Mouse (Mus musculus) layer of hippocampus, adult 18-20 months (tissue): ENCODE measurements at regions not wholly inside any gene's neighbourhood (a gene's known extent, or its start where the extent isn't known, plus 50 kb on each side); places are given as distances from the start of the nearest gene placed in this dataset.
A peak's percentile ranks its signal among the peaks of the same experiment; 100 is the strongest.
"Not testable (repeated sequence)": the region's sequence is repeated elsewhere in the genome, so short reads cannot be mapped to it uniquely, and the experiment has no call there.

Experiments used
- DNase-seq, 2 experiments: peaks; one replicate each; pipeline ENCODE4 v3.0.0; 2022; ENCODE audit warnings: low spot score in 2 of 2

GRCm38 (mm10) chr6:19855476-19855875 is 989.4 kb downstream of the Ankrd7 start:
- not testable (repeated sequence) for DNase-seq

- DNase-seq, result no peak
These were observed 998.0 kb downstream of the Ankrd7 start for GRCm38 (mm10) chr6:19864101-19864500.

DNA sequence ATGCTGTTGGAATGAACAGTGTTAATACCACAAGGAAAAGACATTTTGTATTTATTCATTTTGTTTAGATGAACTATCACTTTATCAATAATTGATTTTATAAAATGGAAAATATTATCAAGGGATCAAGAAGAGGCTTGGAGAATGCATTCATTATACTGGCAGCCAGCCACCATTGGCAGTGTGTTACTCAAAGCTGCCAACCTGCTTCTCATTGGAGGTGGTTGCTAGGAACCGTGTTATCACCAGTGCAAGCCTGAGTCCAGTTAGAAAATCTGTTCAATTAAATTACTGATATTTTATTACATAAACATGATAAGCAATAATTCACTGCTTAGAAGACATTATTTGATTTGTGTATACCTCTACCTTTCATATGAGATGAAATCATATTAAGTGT is 1003.6 kb downstream of the Ankrd7 start:
- DNase-seq, result peak; percentile 39 to 78

DNA sequence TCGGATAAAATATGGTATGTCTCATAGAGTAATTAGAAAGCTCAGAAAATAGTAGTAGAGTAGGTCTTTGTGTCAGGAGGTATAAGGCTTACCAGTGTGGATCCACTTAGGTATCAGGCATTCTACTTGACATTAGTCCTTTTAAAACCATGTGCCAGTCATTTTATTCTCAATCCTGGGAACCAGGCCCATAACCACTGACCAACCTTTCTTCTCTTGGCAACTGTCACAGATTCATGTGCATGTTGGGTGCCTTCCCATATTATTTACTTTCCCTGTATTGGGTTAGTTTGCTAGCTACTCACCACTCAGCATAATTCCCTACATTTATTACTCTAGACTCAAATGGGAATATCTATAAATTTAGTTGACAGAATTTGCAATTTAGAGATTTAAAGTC is 1045.1 kb downstream of the Ankrd7 start:
- no peak for DNase-seq

- DNase-seq, result not testable (repeated sequence)
These were observed 1075.7 kb downstream of the Ankrd7 start for GRCm38 (mm10) chr6:19941784-19942183.

- DNase-seq, result peak in 1 of 2 experiments; percentile 30
These were observed 1078.2 kb downstream of the Ankrd7 start for GRCm38 (mm10) chr6:19944334-19944733.

DNA sequence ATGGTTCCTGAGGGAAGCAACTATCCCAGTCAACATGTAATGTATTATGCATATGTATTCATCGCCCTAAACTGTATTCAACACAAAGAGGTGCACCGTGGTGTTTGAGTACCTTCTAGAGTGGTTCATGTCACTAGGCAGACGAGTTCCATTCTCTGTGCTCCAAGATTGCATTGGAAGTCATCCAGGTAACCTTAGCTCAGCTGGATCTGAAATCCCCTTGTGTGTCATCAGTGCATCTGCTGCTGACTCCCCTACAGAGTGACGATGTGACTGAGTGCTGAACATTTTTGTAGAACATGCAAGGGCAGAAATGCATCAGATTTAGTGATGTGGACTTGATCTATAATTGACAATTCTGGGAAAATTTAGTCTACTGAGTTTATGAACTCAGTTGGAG is 1079.6 kb downstream of the Ankrd7 start:
- no peak for DNase-seq

DNA sequence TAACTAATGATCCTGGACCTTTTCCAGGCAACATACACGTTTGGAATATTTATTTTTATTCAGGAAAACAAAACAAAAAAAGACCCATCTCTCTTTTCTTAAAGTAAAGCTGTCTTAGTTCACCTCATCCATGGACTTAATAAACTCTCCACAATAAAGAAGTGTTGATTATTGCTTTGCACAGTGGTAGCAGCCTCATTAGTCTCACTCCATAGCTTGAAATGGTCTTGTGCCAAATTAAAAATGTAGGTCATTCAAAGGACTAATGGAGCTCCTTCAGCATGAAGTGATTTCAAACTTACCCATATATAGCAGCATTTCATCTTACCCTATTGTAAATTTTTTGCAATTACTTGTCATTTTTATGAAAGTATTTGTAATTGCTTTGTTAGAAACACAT is 1109.8 kb downstream of the Ankrd7 start:
- no peak for DNase-seq

- DNase-seq, result no peak
These were observed 1125.7 kb downstream of the Ankrd7 start for GRCm38 (mm10) chr6:19991829-19992228.

DNA sequence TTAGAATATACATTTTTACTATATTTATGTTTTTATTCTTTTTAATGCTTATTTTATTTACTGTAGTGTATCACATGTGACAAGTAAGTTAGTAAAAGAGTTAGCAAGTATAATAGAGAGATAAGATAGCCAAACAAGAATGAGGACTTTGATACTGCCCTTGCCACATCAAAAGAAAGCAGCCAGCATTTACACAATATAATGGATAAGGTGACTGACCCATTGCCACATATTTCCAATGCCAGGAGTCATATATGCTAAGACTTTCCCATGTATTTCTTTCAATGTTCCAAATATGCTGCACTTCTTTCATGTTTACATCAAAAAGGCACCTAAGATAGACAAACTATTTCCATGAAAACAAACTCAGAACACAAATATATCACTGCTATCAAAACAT is 1162.3 kb downstream of the Ankrd7 start:
- no peak for DNase-seq

DNA sequence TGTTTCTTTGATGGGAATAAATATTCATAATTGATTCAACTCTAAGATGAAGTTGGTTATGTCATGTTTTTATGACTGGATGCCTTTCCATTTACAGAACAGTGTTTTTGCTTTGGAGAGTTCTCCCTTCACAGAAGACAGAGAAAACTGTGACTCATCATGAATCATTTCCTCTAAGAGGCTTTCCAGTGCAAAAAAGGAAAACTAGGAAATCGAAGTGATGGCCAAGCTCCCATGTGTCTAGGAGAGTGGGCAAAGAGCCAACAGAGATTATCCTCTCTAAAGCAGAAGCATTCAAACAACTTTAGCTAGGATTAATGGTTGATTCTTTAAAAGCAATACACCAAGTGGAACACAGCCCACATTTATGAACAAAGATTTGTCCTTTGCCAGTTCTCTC is 1171.7 kb downstream of the Ankrd7 start:
- DNase-seq, result peak; percentile 9 to 42

DNA sequence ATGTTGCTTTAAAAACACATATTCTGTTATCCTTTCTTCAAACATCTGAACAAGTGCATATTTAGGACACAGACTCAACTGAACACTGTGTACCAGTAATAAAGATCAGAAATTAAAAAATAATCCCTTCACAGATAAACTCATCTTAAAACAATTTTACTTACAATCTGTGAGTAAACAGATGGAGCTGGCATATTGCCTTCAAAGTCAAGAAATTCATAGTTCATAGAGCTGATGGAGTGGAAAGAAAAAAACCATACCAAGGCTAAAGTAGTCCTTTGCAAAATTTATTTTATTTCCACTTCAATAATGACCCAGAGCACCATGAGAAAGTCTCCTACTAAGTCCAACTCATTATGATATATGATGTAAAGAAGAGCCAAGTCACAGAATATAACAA is 1136.6 kb upstream of the Kcnd2 start:
- peak in 1 of 2 experiments; percentile 34 for DNase-seq

DNA sequence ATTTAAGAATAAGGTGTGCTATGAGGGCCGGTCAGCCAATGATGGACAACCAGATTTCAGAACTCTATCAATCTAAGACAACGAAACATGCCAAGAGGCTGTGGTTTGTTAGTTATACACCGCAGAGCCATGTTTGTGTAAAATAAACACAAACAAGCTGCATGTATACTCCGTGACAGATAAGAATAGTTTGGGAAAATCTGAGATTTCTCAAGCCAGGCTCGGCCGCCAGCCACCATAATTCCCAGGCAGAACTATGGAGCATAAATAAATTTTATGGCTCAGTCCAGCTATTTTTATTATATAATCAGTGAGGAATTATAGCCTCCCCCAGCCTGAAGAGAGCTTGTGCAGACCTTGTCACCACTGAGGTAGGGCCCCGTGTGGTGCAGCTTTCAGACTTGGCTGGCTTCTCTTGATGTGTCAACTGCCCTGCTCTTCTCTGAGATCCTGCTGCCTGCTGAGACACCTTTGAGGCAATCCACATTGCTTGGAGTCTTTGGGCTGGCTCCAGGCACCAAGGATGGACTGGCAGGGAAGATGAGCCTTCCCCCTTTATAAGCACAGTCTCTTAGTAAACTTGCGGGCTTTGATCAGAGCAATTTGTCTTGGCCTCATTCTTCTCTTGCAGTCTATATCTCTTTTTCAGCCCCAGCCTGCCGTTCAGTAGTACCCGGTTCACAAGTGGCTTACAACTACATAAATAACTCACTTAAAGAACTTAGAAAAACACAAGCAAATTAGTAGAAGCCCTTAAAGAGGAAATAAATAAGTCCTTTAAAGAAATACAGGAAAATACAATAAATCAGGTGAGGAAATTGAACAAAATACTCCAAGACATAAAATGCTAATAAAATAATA is 1123.0 kb upstream of the Kcnd2 start:
- no peak for DNase-seq

DNA sequence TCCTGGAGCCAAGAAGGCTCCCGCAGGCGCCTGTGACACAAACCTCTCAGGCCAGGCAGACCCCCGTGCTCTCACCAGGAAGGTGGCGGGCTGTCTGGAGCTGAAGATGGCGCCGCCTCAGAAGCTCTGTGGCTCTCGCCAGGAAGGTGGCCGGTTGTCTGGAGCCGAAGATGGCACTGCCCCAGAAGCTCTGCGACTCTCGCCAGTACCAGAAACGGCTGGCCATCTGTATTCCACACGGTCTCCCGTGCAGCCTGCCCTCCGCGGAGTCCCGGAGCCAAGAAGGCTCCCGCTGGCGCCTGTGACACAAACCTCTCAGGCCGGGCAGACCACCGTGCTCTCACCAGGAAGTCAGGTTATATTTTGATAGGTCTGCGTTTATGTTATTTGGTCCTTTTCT is 1081.3 kb upstream of the Kcnd2 start:
- DNase-seq, result not testable (repeated sequence)

DNA sequence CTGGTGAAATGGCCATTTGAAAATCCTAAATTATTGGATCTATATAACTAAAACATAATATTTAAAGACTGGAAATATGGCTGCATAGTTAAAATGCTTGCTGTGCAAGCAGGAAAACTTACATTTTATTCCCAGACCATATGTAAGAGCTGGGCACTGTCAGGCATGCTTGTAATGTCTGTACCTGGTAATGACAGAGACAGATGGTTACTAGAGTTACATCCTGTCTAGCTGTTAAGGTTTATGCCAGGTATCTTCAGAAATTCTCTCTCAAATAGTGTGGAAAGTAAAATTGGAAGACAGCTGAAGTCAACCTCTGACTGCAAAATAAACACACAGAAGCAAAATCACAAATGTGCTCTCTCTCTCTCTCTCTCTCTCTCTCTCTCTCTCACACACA is 1077.8 kb upstream of the Kcnd2 start:
- DNase-seq, result no peak
